Mouse (Mus musculus) intestine, embryonic 16.5 days (tissue): ENCODE results near the gene Rps27rt. TPM values are rescaled to one million over a fixed set of nuclear protein-coding genes. Genes with fewer than 3 reads are reported as not detected.
A peak's percentile ranks its signal among the peaks of the same experiment; 100 is the strongest.
"Not testable (repeated sequence)": the region's sequence is repeated elsewhere in the genome, so short reads cannot be mapped to it uniquely, and the experiment has no call there.

Source experiments
- ATAC-seq: fragments of 200-750 bp; cut with Nextera tagmentation; 2 replicates; pipeline ENCODE4 v1.8.0; 2017; ENCODE audit warnings: moderate TSS enrichment, moderate library complexity
- H3K27ac ChIP-seq: fragments of 300-500 bp; sonication (generic); 2 replicates; pipeline ENCODE4 v1.5.1; 2014; ENCODE audit warnings: mild to moderate bottlenecking, low read length
- H3K27me3 ChIP-seq: fragments of 300-500 bp; sonication (generic); replicated peaks from 2 replicates; pipeline ENCODE4 v1.6.1; 2014; ENCODE audit warnings: low read length, control low read depth, mixed read lengths; ENCODE audit not compliant: control insufficient read depth, insufficient read depth
- H3K36me3 ChIP-seq: fragments of 300-500 bp; sonication (generic); 2 replicates; pipeline ENCODE4 v1.6.1; 2014; ENCODE audit warnings: low read length, control low read depth; ENCODE audit not compliant: control insufficient read depth, insufficient read depth
- H3K4me1 ChIP-seq: fragments of 300-500 bp; sonication (generic); 2 replicates; pipeline ENCODE4 v1.6.1; 2014; ENCODE audit warnings: low read length, control low read depth, mixed read lengths; ENCODE audit not compliant: control insufficient read depth, insufficient read depth
- H3K4me2 ChIP-seq: fragments of 300-500 bp; sonication (generic); 2 replicates; pipeline ENCODE4 v1.6.1; 2014; ENCODE audit warnings: low read depth, low read length, control low read depth
- H3K4me3 ChIP-seq: fragments of 300-500 bp; sonication (generic); 2 replicates; pipeline ENCODE4 v1.5.1; 2014; ENCODE audit warnings: mild to moderate bottlenecking, low read length
- H3K9ac ChIP-seq: fragments of 300-500 bp; sonication (generic); 2 replicates; pipeline ENCODE4 v1.6.1; 2014; ENCODE audit warnings: low read depth, low read length
- H3K9me3 ChIP-seq: fragments of 300-500 bp; sonication (generic); 2 replicates; pipeline ENCODE4 v1.6.1; 2016; ENCODE audit warnings: low read length, control low read depth; ENCODE audit not compliant: control insufficient read depth
- WGBS: fragments of 180-500 bp; shearing (Covaris S2); extraction: QIAGEN DNeasy Blood & Tissue Kit; methylation state at CpG from one replicate; pipeline ENCODE4 v1.1.7; 2014; 5-methylcytosine and 5-hydroxymethylcytosine counted together
- polyA plus RNA-seq: library from polyadenylated mRNA; unstranded; fragments of >200 nt; fragmentation: Nextera tagmentation; extraction: Ambion mirVana; gene quantifications from 2 replicates; pipeline ENCODE4 v1.2.1, GENCODE M21; 2015

The Rps27rt gene
- 264 and 268 TPM in 2 replicates for polyA plus RNA-seq

GRCm38 (mm10) chr9:114982689-114983360 lies at the start of gene Rps27rt:
Gene Rps27rt (minus strand): TSS chr9:114982739.
- Histone ChIP-seq H3K9me3 (0 out of 2 replicates have a peak, but pooled peaks cover 3% of the 10 kb centered on the region), H3K9ac (no peak within 1 kb of the TSS), H3K4me1 (peaks cover 15% of the 10 kb centered on the region), H3K36me3 (no peaks in the 10 kb centered on the region), H3K4me3 (no peak within 1 kb of the TSS), H3K27me3 (no peaks in the 10 kb centered on the region), H3K4me2 (no peak within 1 kb of the TSS), H3K27ac (no peak within 1 kb of the TSS)
- ATAC-seq: no peak
- 95% methylated on average over 16 of the region's 16 CpGs for WGBS

GRCm38 (mm10) chr9:115031046-115031445 lies 48.5 kb upstream of the Rps27rt start:
- not testable (repeated sequence) for H3K9me3 ChIP-seq, H3K4me3 ChIP-seq, H3K9ac ChIP-seq, H3K4me2 ChIP-seq, H3K27ac ChIP-seq, H3K4me1 ChIP-seq, H3K27me3 ChIP-seq, H3K36me3 ChIP-seq, ATAC-seq
- 92% methylated on average over 1 of the region's 1 CpGs for WGBS

- 74% methylated on average over 4 of the region's 4 CpGs for WGBS
Measured at GRCm38 (mm10) chr9:115030581-115030980, 48.0 kb upstream of the Rps27rt start.

GRCm38 (mm10) chr9:115029307-115029706 lies 46.8 kb upstream of the Rps27rt start:
- Histone ChIP-seq H3K27me3 (no peaks in the 10 kb centered on the region), H3K9me3 (no peaks in the 10 kb centered on the region), H3K4me1 (0 out of 2 replicates have a peak, but pooled peaks cover 4% of the 10 kb centered on the region), H3K36me3 (no peaks in the 10 kb centered on the region), H3K27ac (no peak overlapping the region), H3K4me3 (no peak overlapping the region), H3K4me2 (no peak overlapping the region), H3K9ac (no peak overlapping the region)
- 19% methylated on average over 3 of the region's 3 CpGs for WGBS
- no peak for ATAC-seq

More at GRCm38 (mm10) chr9:115030581-115030980, 48.0 kb upstream of the Rps27rt start:
- Histone ChIP-seq H3K4me1 (0 out of 2 replicates have a peak, but pooled peaks cover 4% of the 10 kb centered on the region), H3K4me2 (no peak overlapping the region), H3K27me3 (no peaks in the 10 kb centered on the region), H3K36me3 (no peaks in the 10 kb centered on the region), H3K9ac (no peak overlapping the region), H3K4me3 (no peak overlapping the region), H3K9me3 (no peaks in the 10 kb centered on the region), H3K27ac (no peak overlapping the region)
- no peak for ATAC-seq

- H3K27ac ChIP-seq: no peak overlapping the region
- no peak for ATAC-seq
Measured at GRCm38 (mm10) chr9:115023708-115024383, 41.3 kb upstream of the Rps27rt start.

GRCm38 (mm10) chr9:115023137-115023536 lies 40.6 kb upstream of the Rps27rt start:
- H3K36me3 ChIP-seq: no peaks in the 10 kb centered on the region
- H3K4me3 ChIP-seq: no peak overlapping the region
- no peak overlapping the region for H3K27ac ChIP-seq
- no peak overlapping the region for H3K9ac ChIP-seq
- WGBS: 81% methylated on average over 3 of the region's 3 CpGs
- no peaks in the 10 kb centered on the region for H3K4me1 ChIP-seq
- H3K9me3 ChIP-seq: peaks cover 5% of the 10 kb centered on the region; the same call in 1 of the 2 replicates
- ATAC-seq: no peak
- H3K27me3 ChIP-seq: no peaks in the 10 kb centered on the region
- H3K4me2 ChIP-seq: no peak overlapping the region

More at GRCm38 (mm10) chr9:115023708-115024383, 41.3 kb upstream of the Rps27rt start:
- 88% methylated on average over 10 of the region's 10 CpGs for WGBS
- H3K9ac ChIP-seq: no peak overlapping the region
- H3K9me3 ChIP-seq: peaks cover 5% of the 10 kb centered on the region; the same call in 1 of the 2 replicates
- no peak overlapping the region for H3K4me3 ChIP-seq
- H3K27me3 ChIP-seq: no peaks in the 10 kb centered on the region
- no peak overlapping the region for H3K4me2 ChIP-seq
- no peaks in the 10 kb centered on the region for H3K36me3 ChIP-seq
- no peaks in the 10 kb centered on the region for H3K4me1 ChIP-seq

GRCm38 (mm10) chr9:115021419-115021818 lies 38.9 kb upstream of the Rps27rt start:
- Histone ChIP-seq H3K36me3 (no peaks in the 10 kb centered on the region), H3K27ac (no peak overlapping the region), H3K27me3 (no peaks in the 10 kb centered on the region), H3K4me3 (no peak overlapping the region), H3K4me1 (no peaks in the 10 kb centered on the region), H3K4me2 (no peak overlapping the region), H3K9me3 (peaks cover 5% of the 10 kb centered on the region; the same call in 1 of the 2 replicates), H3K9ac (no peak overlapping the region)
- 88% methylated on average over 2 of the region's 2 CpGs for WGBS
- 0 out of 2 replicates have a peak, but pooled peaks have one; percentile 63 for ATAC-seq

GRCm38 (mm10) chr9:115020141-115020540 lies 37.6 kb upstream of the Rps27rt start:
- Histone ChIP-seq H3K4me1 (no peaks in the 10 kb centered on the region), H3K27me3 (no peaks in the 10 kb centered on the region), H3K4me3 (no peak overlapping the region), H3K27ac (no peak overlapping the region), H3K9ac (no peak overlapping the region), H3K4me2 (no peak overlapping the region), H3K36me3 (no peaks in the 10 kb centered on the region), H3K9me3 (peaks cover 10% of the 10 kb centered on the region; the same call in 1 of the 2 replicates)
- 86% methylated on average over 7 of the region's 7 CpGs for WGBS
- no peak for ATAC-seq

GRCm38 (mm10) chr9:115012367-115012766 lies 29.8 kb upstream of the Rps27rt start:
- 59% methylated on average over 12 of the region's 12 CpGs for WGBS
- Histone ChIP-seq H3K4me3 (no peak overlapping the region), H3K4me2 (no peak overlapping the region), H3K9ac (no peak overlapping the region), H3K27ac (no peak overlapping the region), H3K4me1 (no peaks in the 10 kb centered on the region), H3K9me3 (peaks cover 16% of the 10 kb centered on the region), H3K36me3 (no peaks in the 10 kb centered on the region), H3K27me3 (no peaks in the 10 kb centered on the region)
- no peak for ATAC-seq
